Mouse (Mus musculus): ENCODE measurements at regions not wholly inside any gene's neighbourhood (a gene's known extent, or its start where the extent isn't known, plus 50 kb on each side); places are given as distances from the start of the nearest gene placed in this dataset.
"Not testable (repeated sequence)": the region's sequence is repeated elsewhere in the genome, so short reads cannot be mapped to it uniquely, and the experiment has no call there.

- DNase-seq (ENCODE audit: low read depth, low spot score) = no peak
Measured at GRCm38 (mm10) chr8:8978969-8979368, 288.6 kb upstream of the Arglu1 start.

- no peak for DNase-seq (ENCODE audit: low read depth, low spot score)
Measured at GRCm38 (mm10) chr8:8973769-8974168, 283.4 kb upstream of the Arglu1 start.

- DNase-seq (ENCODE audit: low read depth, low spot score) = no peak
Measured at GRCm38 (mm10) chr8:8973334-8973733, 283.0 kb upstream of the Arglu1 start.

GRCm38 (mm10) chr8:8970776-8971175 is 280.5 kb upstream of the Arglu1 start:
- DNase-seq (ENCODE audit: low read depth, low spot score) = no peak

GRCm38 (mm10) chr8:8970346-8970745 is 280.0 kb upstream of the Arglu1 start:
- DNase-seq (ENCODE audit: low read depth, low spot score) = no peak

- DNase-seq (ENCODE audit: low read depth, low spot score) = no peak
Measured at GRCm38 (mm10) chr8:8969112-8969950, 279.0 kb upstream of the Arglu1 start.

- no peak for DNase-seq (ENCODE audit: low read depth, low spot score)
Measured at GRCm38 (mm10) chr8:8966658-8967048, 276.3 kb upstream of the Arglu1 start.

GRCm38 (mm10) chr8:8965983-8966657 is 275.8 kb upstream of the Arglu1 start:
- no peak for DNase-seq (ENCODE audit: low read depth, low spot score)

- DNase-seq (ENCODE audit: low read depth, low spot score) = no peak
Measured at GRCm38 (mm10) chr8:8960221-8960620, 269.9 kb upstream of the Arglu1 start.

- DNase-seq (ENCODE audit: low read depth, low spot score) = no peak
Measured at GRCm38 (mm10) chr8:8959787-8960093, 269.4 kb upstream of the Arglu1 start.

- DNase-seq (ENCODE audit: low read depth, low spot score) = no peak
Measured at GRCm38 (mm10) chr8:8959021-8959786, 268.9 kb upstream of the Arglu1 start.

GRCm38 (mm10) chr8:8958140-8958539 is 267.8 kb upstream of the Arglu1 start:
- not testable (repeated sequence) for DNase-seq (ENCODE audit: low read depth, low spot score)

GRCm38 (mm10) chr8:8952212-8952611 is 261.9 kb upstream of the Arglu1 start:
- DNase-seq (ENCODE audit: low read depth, low spot score) = no peak

- DNase-seq (ENCODE audit: low read depth, low spot score) = no peak
Measured at GRCm38 (mm10) chr8:8951186-8951585, 260.9 kb upstream of the Arglu1 start.

- DNase-seq (ENCODE audit: low read depth, low spot score) = no peak
Measured at GRCm38 (mm10) chr8:8947516-8948161, 257.3 kb upstream of the Arglu1 start.

- DNase-seq (ENCODE audit: low read depth, low spot score) = no peak
Measured at GRCm38 (mm10) chr8:8942991-8943390, 252.7 kb upstream of the Arglu1 start.

GRCm38 (mm10) chr8:8940899-8941298 is 250.6 kb upstream of the Arglu1 start:
- DNase-seq (ENCODE audit: low read depth, low spot score) = no peak

GRCm38 (mm10) chr8:8938536-8938935 is 248.2 kb upstream of the Arglu1 start:
- DNase-seq (ENCODE audit: low read depth, low spot score) = no peak

GRCm38 (mm10) chr8:8932466-8932865 is 242.1 kb upstream of the Arglu1 start:
- DNase-seq (ENCODE audit: low read depth, low spot score) = no peak

- no peak for DNase-seq (ENCODE audit: low read depth, low spot score)
Measured at GRCm38 (mm10) chr8:8931746-8932145, 241.4 kb upstream of the Arglu1 start.

- DNase-seq (ENCODE audit: low read depth, low spot score) = no peak
Measured at GRCm38 (mm10) chr8:8928074-8928862, 237.9 kb upstream of the Arglu1 start.
